Comparison of ENCODE assay signal across 39 mouse cellular contexts in the genomic region with DNA sequence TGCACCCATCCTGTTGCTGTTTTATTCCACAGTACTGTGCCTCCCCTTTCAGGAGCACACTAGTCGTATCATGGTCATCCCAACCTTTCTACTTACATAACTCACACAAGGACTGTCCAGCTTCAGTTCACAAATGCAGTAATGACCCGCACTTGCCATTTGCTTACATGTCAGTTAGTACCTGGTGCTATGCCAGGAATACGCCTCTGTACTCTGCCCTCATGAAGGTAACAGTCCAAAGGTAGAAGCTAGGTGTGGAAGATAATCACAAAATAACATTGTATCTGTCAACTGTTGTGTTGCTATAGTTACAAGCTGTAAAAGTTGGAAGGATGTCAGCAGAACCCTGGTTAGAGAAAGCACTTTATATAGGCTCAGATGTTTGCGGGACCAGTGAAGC. TPM values are rescaled to one million over a fixed set of nuclear protein-coding genes. Genes with fewer than 3 reads are reported as not detected.
DNase-seq lines count a peak whose midpoint lies in the region; ATAC-seq and TF ChIP-seq lines count a peak whose summit lies in the region.
"Had no signal": no experiment of that assay in that cellular context is flagged by ENCODE, and none has a peak within 500 bp of the region (broad histone marks: within the 10 kb centered on the region; RNA-seq: fewer than 3 reads in every experiment).

No protein-coding gene starts in this region.

- H3K9me3 ChIP-seq in kidney, embryonic 14.5 days (ENCODE audit: control insufficient read depth, low read length), result no peaks in the 10 kb centered on the region
- no peaks in the 10 kb centered on the region for H3K9me3 ChIP-seq in liver, embryonic 12.5 days (replicated peaks)
- no peaks in the 10 kb centered on the region for H3K9me3 ChIP-seq in stomach, embryonic 16.5 days (replicated peaks; ENCODE audit: control insufficient read depth, low read length)
- no peaks in the 10 kb centered on the region for H3K9me3 ChIP-seq in neural tube, embryonic 15.5 days (replicated peaks)
- H3K9me3 ChIP-seq: heart, embryonic 10.5 days; hindbrain, embryonic 12.5 days had no signal

- no peaks in the 10 kb centered on the region for H3K4me1 ChIP-seq in kidney, embryonic 14.5 days (ENCODE audit: control insufficient read depth, insufficient read depth, low read length)
- H3K4me1 ChIP-seq in liver, adult 2 months (ENCODE audit: control insufficient read depth, insufficient read depth, low read length), result peaks cover 3% of the 10 kb centered on the region; the same call in 1 of the 2 replicates
- no peaks in the 10 kb centered on the region for H3K4me1 ChIP-seq in liver, embryonic 12.5 days
- no peaks in the 10 kb centered on the region for H3K4me1 ChIP-seq in stomach, embryonic 16.5 days (ENCODE audit: control insufficient read depth, insufficient read depth, low read length)
- H3K4me1 ChIP-seq in neural tube, embryonic 15.5 days, result no peaks in the 10 kb centered on the region
- H3K4me1 ChIP-seq: heart, embryonic 10.5 days; hindbrain, embryonic 12.5 days had no signal

- no peak for ATAC-seq in kidney, embryonic 14.5 days (ENCODE audit: low FRiP score, low TSS enrichment)
- no peak for ATAC-seq in liver, embryonic 12.5 days
- 0 out of 2 replicates have a peak, but pooled peaks have one; percentile 44 for ATAC-seq in stomach, embryonic 16.5 days (ENCODE audit: insufficient read depth, low FRiP score)
- no peak for ATAC-seq in neural tube, embryonic 15.5 days (ENCODE audit: low FRiP score)
- ATAC-seq: activated CD4-positive, CD25-positive, alpha-beta regulatory T cell, adult 4 months; forebrain, embryonic 16.5 days; hindbrain, postnatal 0 days had no signal

- peak; percentile 68 for DNase-seq in kidney, adult 11 months
- peak; percentile 98 for DNase-seq in liver, adult 2 months (ENCODE audit: extremely low read depth, low read depth, low spot score)
- peak; percentile 38 for DNase-seq in kidney, postnatal 14 days
- DNase-seq in heart, adult 8-10 months (ENCODE audit: low spot score), result no peak
- DNase-seq: adrenal gland, adult 8-10 months; cerebellum, adult 2 months; cerebellum, postnatal 14 days; gastrocnemius, postnatal 14 days; heart, postnatal 36 days; layer of hippocampus, postnatal 36 days; left cerebral cortex, postnatal 4 days; lung, adult 2 months; lung, postnatal 10 days; midbrain, embryonic 14.5 days; thymus, postnatal 4 days had no signal

- no peak overlapping the region for H3K4me3 ChIP-seq in kidney, embryonic 14.5 days (ENCODE audit: low read length)
- H3K4me3 ChIP-seq in liver, adult 2 months (ENCODE audit: insufficient read depth, low read depth, low read length), result no peak overlapping the region
- no peak overlapping the region for H3K4me3 ChIP-seq in liver, embryonic 12.5 days
- no peak overlapping the region for H3K4me3 ChIP-seq in stomach, embryonic 16.5 days (replicated peaks; ENCODE audit: low read length)
- no peak overlapping the region for H3K4me3 ChIP-seq in neural tube, embryonic 15.5 days (replicated peaks)
- H3K4me3 ChIP-seq: erythroblast, embryonic 14.5 days; heart, embryonic 10.5 days; hindbrain, embryonic 12.5 days had no signal

- 83% methylated on average over 4 of the region's 4 CpGs for WGBS in kidney, embryonic 14.5 days
- WGBS in liver, adult 2 months, result 23% methylated on average over 4 of the region's 4 CpGs
- WGBS in liver, embryonic 12.5 days (ENCODE audit: insufficient replicate concordance), result 72% methylated on average over 4 of the region's 4 CpGs
- 80% methylated on average over 4 of the region's 4 CpGs for WGBS in stomach, embryonic 16.5 days
- WGBS in neural tube, embryonic 15.5 days, result 89% methylated on average over 4 of the region's 4 CpGs

- no peak for TF ChIP-seq POLR2A in liver, adult 2 months (IDR thresholded peaks at IDR 0.05; ENCODE audit: extremely low read depth, insufficient read depth, low read length)

- H3K79me2 ChIP-seq in liver, adult 2 months (ENCODE audit: control insufficient read depth, insufficient read depth, low read length), result no peaks in the 10 kb centered on the region

- H3K27me3 ChIP-seq in kidney, embryonic 14.5 days (ENCODE audit: control insufficient read depth, insufficient read depth, low read length), result no peaks in the 10 kb centered on the region
- H3K27me3 ChIP-seq in liver, adult 2 months (ENCODE audit: control insufficient read depth, insufficient read depth, low read length), result no peaks in the 10 kb centered on the region
- H3K27me3 ChIP-seq in liver, embryonic 12.5 days (replicated peaks), result peaks cover 10% of the 10 kb centered on the region; the same call in 1 of the 2 replicates
- no peaks in the 10 kb centered on the region for H3K27me3 ChIP-seq in stomach, embryonic 16.5 days (ENCODE audit: control insufficient read depth, insufficient read depth, low read length)
- no peaks in the 10 kb centered on the region for H3K27me3 ChIP-seq in neural tube, embryonic 15.5 days (replicated peaks)
- H3K27me3 ChIP-seq: hindbrain, embryonic 12.5 days had no signal

- TF ChIP-seq CTCF in liver, adult 2 months (IDR thresholded peaks at IDR 0.05; ENCODE audit: low read depth, low read length), result no peak

- H3K36me3 ChIP-seq in kidney, embryonic 14.5 days (ENCODE audit: control insufficient read depth, insufficient read depth, low read length), result no peaks in the 10 kb centered on the region
- H3K36me3 ChIP-seq in liver, adult 2 months (ENCODE audit: control insufficient read depth, insufficient read depth, low read length), result no peaks in the 10 kb centered on the region
- H3K36me3 ChIP-seq in liver, embryonic 12.5 days, result no peaks in the 10 kb centered on the region
- no peaks in the 10 kb centered on the region for H3K36me3 ChIP-seq in stomach, embryonic 16.5 days (ENCODE audit: control insufficient read depth, insufficient read depth, low read length)
- no peaks in the 10 kb centered on the region for H3K36me3 ChIP-seq in neural tube, embryonic 15.5 days
- H3K36me3 ChIP-seq: heart, embryonic 10.5 days; hindbrain, embryonic 12.5 days had no signal

- no peak overlapping the region for H3K4me2 ChIP-seq in kidney, embryonic 14.5 days (replicated peaks; ENCODE audit: low read depth, low read length)
- H3K4me2 ChIP-seq in liver, embryonic 12.5 days, result no peak overlapping the region
- no peak overlapping the region for H3K4me2 ChIP-seq in stomach, embryonic 16.5 days (ENCODE audit: low read depth, low read length)
- H3K4me2 ChIP-seq in neural tube, embryonic 15.5 days, result no peak overlapping the region
- H3K4me2 ChIP-seq: hindbrain, embryonic 12.5 days had no signal

- no peak overlapping the region for H3K27ac ChIP-seq in kidney, embryonic 14.5 days (ENCODE audit: low read depth, low read length)
- H3K27ac ChIP-seq in liver, adult 2 months (replicated peaks; ENCODE audit: insufficient read depth, low read depth, low read length), result no peak overlapping the region
- no peak overlapping the region for H3K27ac ChIP-seq in liver, embryonic 12.5 days
- no peak overlapping the region for H3K27ac ChIP-seq in stomach, embryonic 16.5 days (ENCODE audit: low read length)
- no peak overlapping the region for H3K27ac ChIP-seq in neural tube, embryonic 15.5 days (replicated peaks)
- H3K27ac ChIP-seq: heart, embryonic 10.5 days; hindbrain, embryonic 12.5 days; hindbrain, postnatal 0 days; macrophage had no signal

- no peak overlapping the region for H3K9ac ChIP-seq in kidney, embryonic 14.5 days (ENCODE audit: low read depth, low read length)
- no peak overlapping the region for H3K9ac ChIP-seq in liver, adult 2 months (ENCODE audit: low read depth, low read length)
- H3K9ac ChIP-seq in liver, embryonic 12.5 days, result no peak overlapping the region
- H3K9ac ChIP-seq in stomach, embryonic 16.5 days (ENCODE audit: low read length), result no peak overlapping the region
- H3K9ac ChIP-seq in neural tube, embryonic 15.5 days (replicated peaks), result no peak overlapping the region
- H3K9ac ChIP-seq: hindbrain, embryonic 12.5 days had no signal

RNA-seq across cellular contexts. Expression of gene Klhdc7b, which starts 12.2 kb away (rescaled TPM):
- polyA plus RNA-seq in kidney, embryonic 14.5 days (2014; fragmentation: Nextera tagmentation; extraction: Ambion mirVana), result not detected in 2 replicates
- 0.07 and 0.28 TPM in 2 replicates for total RNA-seq in liver, adult 2 months (2014; rRNA removed)
- polyA plus RNA-seq in liver, adult 2 months (2012; rRNA removed), result 0.30 and 0.34 TPM in 2 replicates
- polyA plus RNA-seq in liver, embryonic 12.5 days (2016; fragmentation: Nextera tagmentation; extraction: Ambion mirVana), result not detected in 2 replicates
- polyA plus RNA-seq in stomach, embryonic 16.5 days (2015; fragmentation: Nextera tagmentation; extraction: Ambion mirVana), result 0.04 TPM in 1 of 2 replicates, not detected in the other
- polyA plus RNA-seq in neural tube, embryonic 15.5 days (2015; fragmentation: Nextera tagmentation; extraction: Ambion mirVana), result 0.05 and 0.06 TPM in 2 replicates
- not detected for total RNA-seq in heart, adult 8-10 months (2022)
- total RNA-seq: adrenal gland, postnatal 4 days; CH12.LX; gastrocnemius, postnatal 14 days; granulocyte monocyte progenitor cell, adult 5-6 weeks; heart, postnatal 36 days; left cerebral cortex, postnatal 4 days; megakaryocyte-erythroid progenitor cell, adult 5-6 weeks; neutrophil, adult 5-6 weeks had no signal
- polyA plus RNA-seq: C2C12; embryonic facial prominence, embryonic 14.5 days; erythroblast, embryonic 14.5 days; forebrain, embryonic 11.5 days; forebrain, embryonic 16.5 days; heart, embryonic 10.5 days; heart, embryonic 16.5 days; hindbrain, embryonic 12.5 days; limb, embryonic 14.5 days; macrophage; midbrain, embryonic 14.5 days; spleen, adult 2 months; thymus, postnatal 0 days had no signal

RNA-seq across cellular contexts. Expression of gene Syce3, which starts 13.4 kb away (rescaled TPM):
- polyA plus RNA-seq in kidney, embryonic 14.5 days (2014; fragmentation: Nextera tagmentation; extraction: Ambion mirVana), result not detected in 2 replicates
- total RNA-seq in liver, adult 2 months (2014; rRNA removed), result not detected in 2 replicates
- polyA plus RNA-seq in liver, adult 2 months (2012; rRNA removed), result not detected in 2 replicates
- polyA plus RNA-seq in liver, embryonic 12.5 days (2016; fragmentation: Nextera tagmentation; extraction: Ambion mirVana), result not detected in 2 replicates
- not detected in 2 replicates for polyA plus RNA-seq in stomach, embryonic 16.5 days (2015; fragmentation: Nextera tagmentation; extraction: Ambion mirVana)
- polyA plus RNA-seq in neural tube, embryonic 15.5 days (2015; fragmentation: Nextera tagmentation; extraction: Ambion mirVana), result not detected in 2 replicates
- total RNA-seq in heart, adult 8-10 months (2022), result not detected
- total RNA-seq: adrenal gland, adult 8-10 months; adrenal gland, postnatal 4 days; CH12.LX; gastrocnemius, postnatal 14 days; granulocyte monocyte progenitor cell, adult 5-6 weeks; heart, postnatal 36 days; hindbrain, postnatal 0 days; layer of hippocampus, postnatal 36 days; left cerebral cortex, postnatal 4 days; megakaryocyte-erythroid progenitor cell, adult 5-6 weeks; neutrophil, adult 5-6 weeks had no signal
- polyA plus RNA-seq: activated CD4-positive, CD25-positive, alpha-beta regulatory T cell, adult 4 months; C2C12; cerebellum, adult 2 months; embryonic facial prominence, embryonic 14.5 days; erythroblast, embryonic 14.5 days; forebrain, embryonic 11.5 days; forebrain, embryonic 16.5 days; heart, embryonic 10.5 days; heart, embryonic 16.5 days; hindbrain, embryonic 12.5 days; hindbrain, postnatal 0 days; limb, embryonic 14.5 days; lung, adult 2 months; macrophage; midbrain, embryonic 14.5 days; spleen, adult 2 months; thymus, postnatal 0 days had no signal

RNA-seq across cellular contexts. Expression of gene Odf3b, which starts 17.8 kb away (rescaled TPM):
- 0.50 TPM in 1 of 2 replicates, not detected in the other for polyA plus RNA-seq in kidney, embryonic 14.5 days (2014; fragmentation: Nextera tagmentation; extraction: Ambion mirVana)
- total RNA-seq in liver, adult 2 months (2014; rRNA removed), result 2.0 and 3.8 TPM in 2 replicates
- polyA plus RNA-seq in liver, adult 2 months (2012; rRNA removed), result 29.8 and 41.7 TPM in 2 replicates
- 0.50 and 0.65 TPM in 2 replicates for polyA plus RNA-seq in liver, embryonic 12.5 days (2016; fragmentation: Nextera tagmentation; extraction: Ambion mirVana)
- polyA plus RNA-seq in stomach, embryonic 16.5 days (2015; fragmentation: Nextera tagmentation; extraction: Ambion mirVana), result 0.54 and 0.94 TPM in 2 replicates
- polyA plus RNA-seq in neural tube, embryonic 15.5 days (2015; fragmentation: Nextera tagmentation; extraction: Ambion mirVana), result 2.4 and 2.9 TPM in 2 replicates
- total RNA-seq in heart, adult 8-10 months (2022), result 1 to 10 TPM in 3 of 4 experiments, under 1 TPM in 1; 0.41 to 2.3 (median 2.2) TPM
- total RNA-seq: CH12.LX; ES-E14; neutrophil, adult 5-6 weeks had no signal
- polyA plus RNA-seq: C2C12, macrophage had no signal

RNA-seq across cellular contexts. Expression of gene Tymp, which starts 20.0 kb away (rescaled TPM):
- polyA plus RNA-seq in kidney, embryonic 14.5 days (2014; fragmentation: Nextera tagmentation; extraction: Ambion mirVana), result 1.6 and 1.8 TPM in 2 replicates
- total RNA-seq in liver, adult 2 months (2014; rRNA removed), result 48.7 and 62.5 TPM in 2 replicates
- 126 and 160 TPM in 2 replicates for polyA plus RNA-seq in liver, adult 2 months (2012; rRNA removed)
- polyA plus RNA-seq in liver, embryonic 12.5 days (2016; fragmentation: Nextera tagmentation; extraction: Ambion mirVana), result 0.62 and 0.75 TPM in 2 replicates
- 1.3 and 1.4 TPM in 2 replicates for polyA plus RNA-seq in stomach, embryonic 16.5 days (2015; fragmentation: Nextera tagmentation; extraction: Ambion mirVana)
- 2.1 and 2.6 TPM in 2 replicates for polyA plus RNA-seq in neural tube, embryonic 15.5 days (2015; fragmentation: Nextera tagmentation; extraction: Ambion mirVana)
- under 1 TPM; 0.22 to 0.72 (median 0.31) TPM for total RNA-seq in heart, adult 8-10 months (2022)
- total RNA-seq: megakaryocyte-erythroid progenitor cell, adult 5-6 weeks had no signal

RNA-seq across cellular contexts. Expression of gene Sco2, which starts 23.2 kb away (rescaled TPM):
- 10.2 and 11.4 TPM in 2 replicates for polyA plus RNA-seq in kidney, embryonic 14.5 days (2014; fragmentation: Nextera tagmentation; extraction: Ambion mirVana)
- 105 and 131 TPM in 2 replicates for total RNA-seq in liver, adult 2 months (2014; rRNA removed)
- 353 and 400 TPM in 2 replicates for polyA plus RNA-seq in liver, adult 2 months (2012; rRNA removed)
- 4.9 and 5.6 TPM in 2 replicates for polyA plus RNA-seq in liver, embryonic 12.5 days (2016; fragmentation: Nextera tagmentation; extraction: Ambion mirVana)
- 6.0 and 6.1 TPM in 2 replicates for polyA plus RNA-seq in stomach, embryonic 16.5 days (2015; fragmentation: Nextera tagmentation; extraction: Ambion mirVana)
- 15.6 and 17.9 TPM in 2 replicates for polyA plus RNA-seq in neural tube, embryonic 15.5 days (2015; fragmentation: Nextera tagmentation; extraction: Ambion mirVana)
- 10 to 100 TPM; 21.9 to 32.0 (median 24.4) TPM for total RNA-seq in heart, adult 8-10 months (2022)
